Mouse (Mus musculus): Measurements from ENCODE around the gene Adamtsl2. TPM values are rescaled to one million over a fixed set of nuclear protein-coding genes. Genes with fewer than 3 reads are reported as not detected.

The Adamtsl2 gene
- total RNA-seq (2023), result under 1 TPM in 1 of 2 experiments, not detected in 1; 0.13 TPM

DNA sequence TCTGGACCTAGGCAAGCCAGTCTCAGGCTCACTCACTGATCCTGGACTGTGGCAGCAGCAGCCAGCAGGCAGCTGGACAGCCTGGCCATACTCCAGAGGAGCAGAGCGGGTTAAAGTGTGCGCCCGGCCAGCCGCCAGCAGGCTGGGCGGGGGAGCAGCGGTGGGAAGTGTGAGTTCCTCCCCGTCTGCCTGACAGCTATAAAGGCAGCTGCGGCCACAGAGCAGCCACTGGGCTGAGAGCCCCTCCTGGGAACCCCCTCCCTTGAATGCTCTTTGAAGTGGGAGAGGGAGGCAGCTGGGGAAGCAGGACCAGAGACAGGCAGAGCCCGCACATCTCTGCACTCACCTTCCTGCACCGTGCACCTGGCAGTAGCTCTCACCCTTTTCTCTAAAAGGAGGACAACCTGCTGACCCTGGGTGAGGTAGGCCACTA lies at the start of gene Adamtsl2:
TSS of gene Adamtsl2 (plus strand) at position 228 of the 433 bp plus-strand sequence.

DNA sequence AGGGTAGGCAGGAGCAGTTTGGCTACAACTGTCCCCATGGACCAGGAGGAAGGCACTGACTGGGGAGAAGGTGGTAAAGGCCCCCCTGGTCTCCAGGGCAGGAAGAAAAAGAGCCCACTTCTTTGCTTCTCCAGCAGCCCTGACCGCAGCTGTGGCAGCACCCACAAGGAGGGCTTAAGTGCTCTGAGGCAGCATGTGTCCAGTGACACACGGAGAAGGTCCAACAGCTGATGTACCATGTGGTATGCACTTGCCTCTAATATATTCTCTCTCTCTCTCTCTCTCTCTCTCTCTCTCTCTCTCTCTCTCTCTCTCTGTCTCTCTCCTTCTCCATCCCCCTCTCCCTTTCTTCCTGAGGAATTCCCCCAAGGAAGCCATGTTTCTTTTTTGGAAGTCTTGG lies 7.2 kb upstream of the Adamtsl2 start, which contains the start of gene Mymk:
TSS of gene Mymk (minus strand) at position 202 of the 400 bp plus-strand sequence.

DNA sequence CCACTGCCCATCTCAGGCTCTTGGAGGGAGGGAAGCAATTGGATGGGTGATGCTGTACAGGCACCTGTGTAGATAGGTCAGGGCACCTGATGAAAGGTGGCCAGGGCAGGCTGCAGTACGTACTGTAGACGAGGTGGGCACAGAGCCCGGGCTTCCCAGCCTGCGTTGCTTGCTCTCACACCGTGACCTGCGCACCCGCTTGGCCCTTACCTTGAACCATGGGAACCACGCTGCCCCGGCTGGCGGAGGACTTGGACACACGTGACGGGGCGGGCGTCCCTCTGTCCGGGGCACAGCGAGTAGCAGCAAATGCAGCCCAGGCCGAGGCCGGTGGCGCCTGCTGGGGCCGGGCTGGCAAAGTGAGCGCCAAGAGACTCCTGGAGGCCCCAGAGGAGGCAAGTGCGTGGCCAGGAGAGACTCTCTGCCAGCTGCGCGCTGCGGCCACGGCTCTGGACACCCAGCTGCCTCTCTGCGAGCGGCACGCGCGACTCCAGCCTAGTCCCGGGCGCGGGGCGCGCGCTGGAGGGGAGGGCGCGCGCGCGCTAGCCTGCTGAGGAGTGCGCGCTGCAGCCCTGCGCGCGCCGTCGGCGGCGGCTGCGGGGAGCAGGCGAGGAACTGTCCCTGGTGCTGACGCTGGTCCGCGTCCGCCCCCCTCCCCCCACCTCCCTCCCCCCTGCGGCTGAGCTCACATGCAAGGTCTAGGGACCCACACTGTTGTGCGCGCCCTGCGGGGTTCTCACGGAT lies 62.9 kb downstream of the Adamtsl2 start, which contains the start of gene Fam163b:
TSS of gene Fam163b (minus strand) at position 542 of the 744 bp plus-strand sequence.

Other genes starting within 250 kb of the Adamtsl2 start
- not detected for gene Abo, start 214.4 kb upstream of the Adamtsl2 start, total RNA-seq (2023)
- gene Surf6, start 176.5 kb upstream of the Adamtsl2 start, total RNA-seq (2023), result 10 to 100 TPM; 21.6 to 25.0 TPM
- gene Med22, start 168.7 kb upstream of the Adamtsl2 start, total RNA-seq (2023), result 10 to 100 TPM; 17.8 to 19.7 TPM
- gene Rpl7a, start 168.6 kb upstream of the Adamtsl2 start, total RNA-seq (2023), result 100 to 1,000 TPM; 653 to 734 TPM
- gene Surf2, start 163.0 kb upstream of the Adamtsl2 start, total RNA-seq (2023), result 10 to 100 TPM; 26.4 to 27.1 TPM
- 10 to 100 TPM; 65.0 to 66.3 TPM for gene Surf1, start 162.8 kb upstream of the Adamtsl2 start, total RNA-seq (2023)
- 100 to 1,000 TPM; 120 to 132 TPM for gene Surf4, start 145.5 kb upstream of the Adamtsl2 start, total RNA-seq (2023)
- gene Stkld1, start 145.3 kb upstream of the Adamtsl2 start, total RNA-seq (2023), result under 1 TPM in 1 of 2 experiments, not detected in 1; 0.49 TPM
- 10 to 100 TPM; 36.9 to 41.3 TPM for gene Rexo4, start 115.0 kb upstream of the Adamtsl2 start, total RNA-seq (2023)
- gene Adamts13, start 106.0 kb upstream of the Adamtsl2 start, total RNA-seq (2023), result under 1 TPM in 1 of 2 experiments, not detected in 1; 0.15 TPM
- 10 to 100 TPM; 21.0 to 22.0 TPM for gene Cacfd1, start 69.5 kb upstream of the Adamtsl2 start, total RNA-seq (2023)
- 100 to 1,000 TPM; 128 to 134 TPM for gene Slc2a6, start 51.4 kb upstream of the Adamtsl2 start, total RNA-seq (2023)
- gene Mymk, start 7.2 kb upstream of the Adamtsl2 start, total RNA-seq (2023), result not detected
- gene Fam163b, start 63.1 kb downstream of the Adamtsl2 start, total RNA-seq (2023), result not detected
- not detected for gene Dbh, start 85.9 kb downstream of the Adamtsl2 start, total RNA-seq (2023)
- under 1 TPM; 0.36 to 0.42 TPM for gene Sardh, start 169.0 kb downstream of the Adamtsl2 start, total RNA-seq (2023)

All from monocyte, adult 59 days (primary cell).